Mouse (Mus musculus): Measurements from ENCODE around the gene St13.
A peak's percentile ranks its signal among the peaks of the same experiment; 100 is the strongest.

Gene St13

GRCm38 (mm10) chr15:81364271-81364670, 35.6 kb downstream of the St13 start:
- DNase-seq (ENCODE audit: low spot score), result no peak

- no peak for DNase-seq (ENCODE audit: low spot score)
These were observed 37.4 kb downstream of the St13 start for GRCm38 (mm10) chr15:81362501-81362900.

GRCm38 (mm10) chr15:81361417-81362015, 38.4 kb downstream of the St13 start:
- no peak for DNase-seq (ENCODE audit: low spot score)

GRCm38 (mm10) chr15:81361022-81361404, 38.9 kb downstream of the St13 start:
- no peak for DNase-seq (ENCODE audit: low spot score)

GRCm38 (mm10) chr15:81360345-81361021, 39.4 kb downstream of the St13 start, which contains the start of gene Slc25a17:
Slc25a17 (minus strand) TSS chr15:81360812.
- DNase-seq (ENCODE audit: low spot score), result peak; percentile 95

- no peak for DNase-seq (ENCODE audit: low spot score)
These were observed 40.5 kb downstream of the St13 start for GRCm38 (mm10) chr15:81359421-81359820.

- DNase-seq (ENCODE audit: low spot score), result no peak
These were observed 40.9 kb downstream of the St13 start for GRCm38 (mm10) chr15:81358943-81359342.

GRCm38 (mm10) chr15:81356946-81357345, 42.9 kb downstream of the St13 start:
- no peak for DNase-seq (ENCODE audit: low spot score)

GRCm38 (mm10) chr15:81355146-81355761, 44.6 kb downstream of the St13 start:
- DNase-seq (ENCODE audit: low spot score), result peak; percentile 47

GRCm38 (mm10) chr15:81352638-81353037, 47.2 kb downstream of the St13 start:
- DNase-seq (ENCODE audit: low spot score), result no peak

GRCm38 (mm10) chr15:81350401-81350800, 49.5 kb downstream of the St13 start:
- no peak for DNase-seq (ENCODE audit: low spot score)

GRCm38 (mm10) chr15:81348366-81348765, 51.5 kb downstream of the St13 start:
- DNase-seq (ENCODE audit: low spot score), result no peak

- DNase-seq (ENCODE audit: low spot score), result no peak
These were observed 52.4 kb downstream of the St13 start for GRCm38 (mm10) chr15:81347466-81347865.

- DNase-seq (ENCODE audit: low spot score), result no peak
These were observed 58.5 kb downstream of the St13 start for GRCm38 (mm10) chr15:81341426-81341825.

- DNase-seq (ENCODE audit: low spot score), result no peak
These were observed 60.7 kb downstream of the St13 start for GRCm38 (mm10) chr15:81339158-81339557.

- no peak for DNase-seq (ENCODE audit: low spot score)
These were observed 63.4 kb downstream of the St13 start for GRCm38 (mm10) chr15:81336466-81336865.

GRCm38 (mm10) chr15:81332517-81332916, 67.4 kb downstream of the St13 start:
- DNase-seq (ENCODE audit: low spot score), result no peak

GRCm38 (mm10) chr15:81330816-81331433, 69.0 kb downstream of the St13 start:
- no peak for DNase-seq (ENCODE audit: low spot score)

- no peak for DNase-seq (ENCODE audit: low spot score)
These were observed 70.0 kb downstream of the St13 start for GRCm38 (mm10) chr15:81329721-81330369.

GRCm38 (mm10) chr15:81327501-81327900, 72.4 kb downstream of the St13 start:
- DNase-seq (ENCODE audit: low spot score), result no peak

GRCm38 (mm10) chr15:81324979-81325378, 74.9 kb downstream of the St13 start:
- DNase-seq (ENCODE audit: low spot score), result no peak

- DNase-seq (ENCODE audit: low spot score), result no peak
These were observed 79.7 kb downstream of the St13 start for GRCm38 (mm10) chr15:81320137-81320536.
